Mouse (Mus musculus) hindbrain, embryonic 12.5 days (tissue): ENCODE measurements around the gene Rpl10a. TPM values are rescaled to one million over a fixed set of nuclear protein-coding genes. Genes with fewer than 3 reads are reported as not detected.

ENCODE experiments used
- ATAC-seq: fragments of 200-750 bp; cut with Nextera tagmentation; 2 replicates; pipeline ENCODE4 v1.8.0; 2017; ENCODE audit warnings: moderate TSS enrichment; ENCODE audit not compliant: low FRiP score
- H3K27ac ChIP-seq: fragments of 300-500 bp; sonication (generic); 2 replicates; pipeline ENCODE4 v1.5.1; 2016; ENCODE audit warnings: mild to moderate bottlenecking
- H3K27me3 ChIP-seq: fragments of 300-500 bp; sonication (generic); 2 replicates; pipeline ENCODE4 v1.6.1; 2016; ENCODE audit warnings: mild to moderate bottlenecking
- H3K36me3 ChIP-seq: fragments of 300-500 bp; sonication (generic); 2 replicates; pipeline ENCODE4 v1.6.1; 2016; ENCODE audit warnings: mild to moderate bottlenecking
- H3K4me1 ChIP-seq: fragments of 300-500 bp; sonication (generic); 2 replicates; pipeline ENCODE4 v1.6.1; 2016
- H3K4me2 ChIP-seq: fragments of 300-500 bp; sonication (generic); replicated peaks from 2 replicates; pipeline ENCODE4 v1.6.1; 2016; ENCODE audit warnings: mild to moderate bottlenecking
- H3K4me3 ChIP-seq: fragments of 300-500 bp; sonication (generic); 2 replicates; pipeline ENCODE4 v1.5.1; 2016; ENCODE audit warnings: mild to moderate bottlenecking
- H3K9ac ChIP-seq: fragments of 300-500 bp; sonication (generic); 2 replicates; pipeline ENCODE4 v1.6.1; 2016; ENCODE audit warnings: mild to moderate bottlenecking, moderate library complexity
- H3K9me3 ChIP-seq: fragments of 300-500 bp; sonication (generic); replicated peaks from 2 replicates; pipeline ENCODE4 v1.6.1; 2016; ENCODE audit warnings: mild to moderate bottlenecking
- WGBS: fragments of 180-500 bp; shearing (Covaris S2); methylation state at CpG from one replicate; pipeline ENCODE4 v1.1.7; 2016; 5-methylcytosine and 5-hydroxymethylcytosine counted together
- polyA plus RNA-seq: library from polyadenylated mRNA; unstranded; fragments of >200 nt; fragmentation: Nextera tagmentation; extraction: Ambion mirVana; gene quantifications from 2 replicates; pipeline ENCODE4 v1.2.1, GENCODE M21; 2016

Rpl10a gene
- polyA plus RNA-seq, 1 experiment from 2014 or later: 354 TPM

DNA sequence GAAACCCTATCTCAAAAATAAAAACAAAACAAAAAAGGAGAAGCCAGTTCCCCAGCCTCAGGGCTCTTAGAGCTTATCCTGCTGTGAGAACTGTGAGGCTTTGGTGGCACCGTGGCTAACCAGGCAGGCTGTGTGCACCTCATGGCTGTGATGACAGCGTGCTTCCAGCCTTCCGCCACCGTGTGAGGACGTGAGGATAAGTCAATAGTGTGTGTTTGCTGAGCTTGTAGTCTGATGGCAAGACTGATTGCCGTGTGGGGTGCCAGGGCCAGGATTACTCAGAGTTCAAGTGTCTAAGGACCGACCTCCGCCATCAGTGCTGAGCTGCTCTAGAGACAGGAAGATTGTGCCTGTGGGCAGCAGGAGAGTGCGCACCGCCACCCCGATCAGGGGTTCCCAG lies 37.6 kb upstream of the Rpl10a start:
- Histone ChIP-seq H3K27ac (no peak overlapping the region), H3K27me3 (no peaks in the 10 kb centered on the region), H3K4me1 (peaks cover 33% of the 10 kb centered on the region), H3K4me2 (no peak overlapping the region), H3K9ac (no peak overlapping the region), H3K36me3 (0 out of 2 replicates have a peak, but pooled peaks cover 5% of the 10 kb centered on the region), H3K9me3 (no peaks in the 10 kb centered on the region), H3K4me3 (no peak overlapping the region)
- WGBS: 84% methylated on average over 11 of the region's 11 CpGs
- no peak for ATAC-seq

DNA sequence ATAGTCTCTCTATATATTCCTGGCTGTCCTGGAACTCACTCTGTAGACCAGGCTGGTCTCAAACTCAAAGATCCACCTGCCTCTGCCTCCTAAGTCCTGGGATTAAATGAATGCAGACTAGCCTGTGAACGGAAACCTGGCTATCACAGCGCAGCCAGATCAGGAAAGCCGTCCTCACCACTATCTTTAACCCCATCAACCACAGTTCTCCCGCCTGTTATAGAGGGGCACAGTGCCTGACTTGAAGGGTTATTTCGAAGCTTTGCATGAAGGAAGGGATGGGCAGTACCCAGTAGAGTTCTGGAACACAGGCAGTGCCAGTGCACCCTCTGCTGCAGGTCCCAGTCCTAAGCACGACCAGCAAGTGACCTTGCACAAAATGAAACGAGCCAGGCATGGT lies 36.9 kb upstream of the Rpl10a start:
- WGBS: 86% methylated on average over 7 of the region's 7 CpGs
- 0 out of 2 replicates have a peak, but pooled peaks cover 5% of the 10 kb centered on the region for H3K36me3 ChIP-seq
- ATAC-seq: no peak

DNA sequence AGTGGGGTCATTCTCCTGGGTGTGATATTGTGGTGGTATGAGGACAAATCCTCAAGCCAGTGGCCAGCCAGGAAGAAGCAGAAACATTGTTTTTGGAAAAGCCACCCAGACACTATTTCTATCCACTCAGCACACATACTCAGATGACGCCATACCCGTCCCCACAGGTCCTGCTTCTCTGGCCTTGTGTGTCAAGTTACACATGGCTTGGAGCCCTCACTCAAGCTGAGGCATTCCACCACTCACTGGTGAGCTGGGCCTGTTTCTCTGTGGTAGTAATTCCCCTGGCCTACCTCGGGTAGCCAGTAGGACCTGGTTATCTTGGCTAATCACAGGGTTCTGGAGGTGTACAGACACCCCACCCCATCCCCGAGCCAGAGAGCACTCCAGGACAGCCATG lies 34.6 kb upstream of the Rpl10a start:
- WGBS: 77% methylated on average over 4 of the region's 4 CpGs
- ATAC-seq: no peak
- H3K9ac ChIP-seq: peak overlapping the region; percentile 13; the same call in 1 of the 2 replicates
- H3K27ac ChIP-seq: peak overlapping the region; percentile 44; the same call in 1 of the 2 replicates
- no peaks in the 10 kb centered on the region for H3K27me3 ChIP-seq
- 0 out of 2 replicates have a peak, but pooled peaks cover 5% of the 10 kb centered on the region for H3K36me3 ChIP-seq
- no peak overlapping the region for H3K4me3 ChIP-seq
- no peaks in the 10 kb centered on the region for H3K9me3 ChIP-seq
- peaks cover 22% of the 10 kb centered on the region for H3K4me1 ChIP-seq
- no peak overlapping the region for H3K4me2 ChIP-seq

More for the DNA sequence above, 36.9 kb upstream of the Rpl10a start:
- peaks cover 27% of the 10 kb centered on the region for H3K4me1 ChIP-seq
- no peak overlapping the region for H3K9ac ChIP-seq
- no peaks in the 10 kb centered on the region for H3K27me3 ChIP-seq
- H3K27ac ChIP-seq: no peak overlapping the region
- H3K4me3 ChIP-seq: no peak overlapping the region
- H3K9me3 ChIP-seq: no peaks in the 10 kb centered on the region
- H3K4me2 ChIP-seq: no peak overlapping the region

DNA sequence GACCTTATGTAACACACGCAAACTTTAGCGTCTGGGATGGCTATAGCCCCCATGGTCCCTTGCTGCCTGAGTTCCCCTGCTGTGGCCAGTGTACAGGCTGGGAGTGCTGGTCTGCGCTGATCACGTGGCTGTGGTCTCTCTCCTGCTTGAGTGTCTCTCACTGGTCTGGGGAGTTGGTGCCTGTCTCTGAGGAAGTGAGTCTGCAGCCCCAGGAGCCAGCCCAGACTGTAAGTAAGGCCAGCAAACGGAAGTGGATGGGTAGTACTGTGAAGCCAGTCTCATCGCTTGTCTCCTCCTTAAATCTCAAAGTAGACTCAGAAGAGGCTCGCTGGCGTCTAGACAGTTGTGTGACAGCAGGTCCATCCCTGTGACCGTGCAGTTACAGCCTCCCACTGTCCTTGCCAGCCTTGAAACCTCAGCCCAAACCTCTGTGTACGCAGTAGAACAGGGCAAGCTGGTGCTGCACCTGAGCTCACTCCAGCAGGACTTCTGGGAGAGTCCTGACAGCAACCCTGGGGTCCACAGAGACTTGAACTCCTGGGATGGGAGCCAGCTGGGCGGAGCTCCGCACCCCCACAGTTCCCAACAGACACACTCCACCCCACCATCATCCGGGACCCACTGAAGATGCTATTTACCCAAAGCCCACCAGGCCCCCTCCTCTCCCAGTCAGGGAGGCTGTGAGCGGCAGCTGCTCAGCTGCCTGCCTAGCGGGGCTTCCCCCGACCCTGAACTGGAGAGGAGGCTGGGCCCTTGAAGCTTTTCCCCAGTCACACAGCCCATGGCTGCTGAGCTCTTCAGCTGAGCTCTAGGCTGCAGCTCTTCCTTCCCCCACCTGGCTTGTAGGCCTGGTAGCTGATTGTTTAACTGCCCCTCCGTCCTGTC lies 33.6 kb upstream of the Rpl10a start:
- Histone ChIP-seq H3K4me2 (no peak overlapping the region), H3K4me3 (no peak overlapping the region), H3K4me1 (peaks cover 31% of the 10 kb centered on the region), H3K27ac (peak overlapping the region; percentile 66), H3K9me3 (no peaks in the 10 kb centered on the region), H3K27me3 (no peaks in the 10 kb centered on the region), H3K36me3 (0 out of 2 replicates have a peak, but pooled peaks cover 5% of the 10 kb centered on the region), H3K9ac (0 out of 2 replicates have a peak overlapping the region, but pooled peaks have one; percentile 13)
- WGBS: 70% methylated on average over 17 of the region's 17 CpGs
- peak; percentile 63 for ATAC-seq

DNA sequence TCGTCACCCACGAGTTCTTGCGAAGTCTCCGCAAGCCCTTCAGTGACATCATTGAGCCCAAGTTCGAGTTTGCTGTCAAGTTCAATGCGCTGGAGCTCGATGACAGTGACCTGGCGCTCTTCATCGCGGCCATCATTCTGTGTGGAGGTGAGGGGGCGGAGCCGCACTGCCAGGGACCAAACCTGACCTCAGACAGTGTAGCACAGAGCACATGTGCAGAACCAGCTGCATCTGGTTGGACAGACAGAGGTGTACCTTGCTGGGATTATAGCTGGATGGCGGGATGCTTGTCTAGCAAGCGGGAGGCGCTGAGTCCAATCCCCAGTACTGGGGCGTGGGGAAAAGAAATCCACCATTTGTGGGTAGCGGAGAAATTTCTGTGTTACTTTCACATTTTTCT lies 29.4 kb upstream of the Rpl10a start:
- Histone ChIP-seq H3K4me2 (no peak overlapping the region), H3K4me1 (peaks cover 36% of the 10 kb centered on the region), H3K9ac (no peak overlapping the region), H3K27me3 (no peaks in the 10 kb centered on the region), H3K4me3 (no peak overlapping the region), H3K27ac (no peak overlapping the region), H3K9me3 (no peaks in the 10 kb centered on the region), H3K36me3 (no peaks in the 10 kb centered on the region)
- 96% methylated on average over 17 of the region's 17 CpGs for WGBS
- ATAC-seq: no peak

DNA sequence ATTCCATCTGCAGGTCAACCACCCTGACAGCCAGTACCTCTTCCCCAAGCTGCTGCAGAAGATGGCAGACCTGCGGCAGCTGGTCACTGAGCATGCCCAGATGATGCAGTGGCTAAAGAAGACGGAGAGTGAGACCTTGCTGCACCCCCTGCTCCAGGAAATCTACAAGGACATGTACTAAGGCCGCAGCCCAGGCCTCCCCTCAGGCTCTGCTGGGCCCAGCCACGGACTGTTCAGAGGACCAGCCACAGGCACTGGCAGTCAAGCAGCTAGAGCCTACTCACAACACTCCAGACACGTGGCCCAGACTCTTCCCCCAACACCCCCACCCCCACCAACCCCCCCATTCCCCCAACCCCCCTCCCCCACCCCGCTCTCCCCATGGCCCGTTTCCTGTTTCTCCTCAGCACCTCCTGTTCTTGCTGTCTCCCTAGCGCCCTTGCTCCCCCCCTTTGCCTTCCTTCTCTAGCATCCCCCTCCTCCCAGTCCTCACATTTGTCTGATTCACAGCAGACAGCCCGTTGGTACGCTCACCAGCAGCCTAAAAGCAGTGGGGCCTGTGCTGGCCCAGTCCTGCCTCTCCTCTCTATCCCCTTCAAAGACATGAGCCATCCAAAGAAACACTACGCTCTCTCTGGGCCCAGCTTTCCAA lies 28.5 kb upstream of the Rpl10a start:
- no peaks in the 10 kb centered on the region for H3K9me3 ChIP-seq
- peak overlapping the region; percentile 45 for H3K9ac ChIP-seq
- WGBS: 34% methylated on average over 10 of the region's 11 CpGs
- peaks cover 26% of the 10 kb centered on the region for H3K4me1 ChIP-seq
- H3K4me2 ChIP-seq: no peak overlapping the region
- no peak for ATAC-seq
- H3K4me3 ChIP-seq: no peak overlapping the region
- H3K27me3 ChIP-seq: no peaks in the 10 kb centered on the region
- no peaks in the 10 kb centered on the region for H3K36me3 ChIP-seq
- H3K27ac ChIP-seq: peak overlapping the region; percentile 35

DNA sequence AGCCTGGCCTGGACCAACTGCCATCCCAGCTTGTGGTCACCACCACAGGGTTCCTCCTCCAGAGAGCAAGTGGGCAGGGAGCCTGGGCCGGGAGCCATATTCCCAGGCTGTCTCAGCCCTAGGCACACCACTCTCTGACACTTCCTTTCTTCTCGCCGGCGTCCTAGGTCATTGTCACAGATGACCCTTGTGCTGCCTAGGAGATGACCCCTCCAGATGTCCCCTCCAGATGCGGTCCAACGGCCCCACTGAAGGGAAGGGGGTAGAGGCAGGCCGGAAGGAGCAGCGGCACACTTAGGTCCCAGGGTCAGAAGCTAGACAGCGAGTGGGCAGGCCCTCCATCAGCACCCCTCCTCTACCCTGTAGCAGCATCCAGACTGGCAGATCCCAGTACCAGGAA lies 27.9 kb upstream of the Rpl10a start:
- Histone ChIP-seq H3K4me1 (peaks cover 21% of the 10 kb centered on the region), H3K27me3 (no peaks in the 10 kb centered on the region), H3K36me3 (no peaks in the 10 kb centered on the region), H3K9ac (no peak overlapping the region), H3K4me2 (no peak overlapping the region), H3K9me3 (no peaks in the 10 kb centered on the region), H3K4me3 (no peak overlapping the region), H3K27ac (0 out of 2 replicates have a peak overlapping the region, but pooled peaks have one; percentile 35)
- 17% methylated on average over 9 of the region's 9 CpGs for WGBS
- no peak for ATAC-seq

DNA sequence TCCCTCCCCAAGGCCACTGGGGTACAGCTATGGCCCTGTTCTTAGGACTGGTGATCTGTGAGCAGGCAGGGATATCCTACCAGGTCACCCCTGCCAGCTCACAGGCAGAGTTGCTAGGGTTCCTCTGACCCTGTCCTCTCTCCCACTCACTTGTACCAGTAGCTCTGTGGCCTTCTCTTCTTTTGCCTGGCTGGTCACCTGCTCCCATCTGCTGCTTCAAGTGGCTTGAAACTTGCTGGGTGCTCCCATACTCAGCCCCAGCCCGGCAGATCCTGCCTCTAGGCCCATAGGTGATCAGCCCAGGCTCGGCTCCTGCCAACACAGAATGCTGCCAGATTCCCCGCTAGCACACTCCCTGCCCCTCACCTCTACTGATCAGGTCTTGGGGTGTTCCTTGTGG lies 27.4 kb upstream of the Rpl10a start:
- H3K27ac ChIP-seq: no peak overlapping the region
- WGBS: 71% methylated on average over 3 of the region's 3 CpGs
- H3K9me3 ChIP-seq: no peaks in the 10 kb centered on the region
- H3K4me3 ChIP-seq: no peak overlapping the region
- H3K4me2 ChIP-seq: no peak overlapping the region
- H3K4me1 ChIP-seq: peaks cover 19% of the 10 kb centered on the region
- no peak for ATAC-seq
- no peaks in the 10 kb centered on the region for H3K36me3 ChIP-seq
- H3K9ac ChIP-seq: no peak overlapping the region
- no peaks in the 10 kb centered on the region for H3K27me3 ChIP-seq

DNA sequence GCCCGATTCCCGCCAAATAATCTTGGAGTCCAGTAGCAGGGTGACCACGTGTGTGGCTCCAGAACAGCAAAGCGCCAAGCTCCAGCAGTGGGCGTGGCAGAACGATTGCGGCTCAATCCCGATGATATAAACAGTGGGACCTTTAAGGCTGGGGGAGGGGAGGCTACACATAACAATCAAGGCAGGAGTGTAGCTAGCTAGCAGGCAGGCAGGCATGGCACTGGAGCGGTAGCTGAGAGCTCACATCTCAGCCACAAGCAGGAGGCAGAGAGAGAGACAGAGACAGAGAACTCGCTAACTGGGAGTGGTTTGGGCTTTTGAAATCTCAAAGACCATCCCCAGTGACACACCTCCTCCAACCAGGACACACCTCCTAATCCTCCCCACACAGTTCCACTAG lies 23.1 kb upstream of the Rpl10a start:
- Histone ChIP-seq H3K27me3 (no peaks in the 10 kb centered on the region), H3K4me2 (no peak overlapping the region), H3K4me3 (no peak overlapping the region), H3K4me1 (peaks cover 11% of the 10 kb centered on the region), H3K9ac (no peak overlapping the region), H3K27ac (no peak overlapping the region), H3K36me3 (no peaks in the 10 kb centered on the region), H3K9me3 (no peaks in the 10 kb centered on the region)
- ATAC-seq: no peak
- WGBS: 52% methylated on average over 10 of the region's 10 CpGs

DNA sequence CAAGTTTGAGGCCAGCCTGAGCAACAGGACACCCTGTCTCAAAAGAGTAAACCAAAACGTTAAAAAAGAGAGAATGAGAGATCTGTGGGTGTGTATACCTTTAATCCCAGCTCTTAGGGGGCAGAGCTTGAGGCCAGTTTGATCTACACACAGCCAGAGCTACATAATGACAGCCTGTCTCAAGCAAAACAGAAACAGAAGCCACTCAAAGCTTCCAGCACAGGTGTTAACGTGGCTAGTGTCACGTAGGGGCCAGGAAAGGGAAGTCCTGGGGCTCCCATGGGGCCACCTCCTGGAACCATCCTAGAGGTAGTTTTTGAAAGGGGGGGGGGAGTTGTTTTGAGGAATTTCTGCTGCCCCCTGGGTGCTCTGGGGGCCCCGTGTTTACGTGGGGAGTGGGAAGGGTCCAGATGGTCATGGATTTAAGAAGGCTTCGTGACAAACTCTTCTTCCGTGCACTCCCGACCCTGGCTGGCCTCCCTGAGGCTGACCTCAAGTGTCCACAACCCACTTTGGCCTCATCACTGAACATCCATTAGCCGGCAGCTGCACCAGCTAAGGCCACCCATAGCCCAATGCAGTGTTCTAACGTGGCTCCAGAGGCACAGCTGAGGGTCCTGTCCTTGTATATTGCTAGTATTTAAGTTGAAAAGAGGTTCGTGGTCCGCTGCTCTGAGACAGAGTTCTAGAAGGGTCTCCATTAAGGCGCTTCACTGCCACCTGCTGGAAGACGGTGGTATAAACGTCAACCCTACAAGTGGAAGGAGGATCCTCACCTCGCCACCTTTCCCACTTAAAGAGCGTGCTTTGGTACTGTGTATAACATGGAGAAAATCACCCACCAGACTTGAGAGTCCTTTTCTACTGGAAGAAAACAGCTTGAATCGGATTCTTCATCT lies 19.7 kb upstream of the Rpl10a start:
- Histone ChIP-seq H3K4me2 (peak overlapping the region; percentile 19; the same call in 1 of the 2 replicates), H3K27me3 (no peaks in the 10 kb centered on the region), H3K4me1 (peaks cover 8% of the 10 kb centered on the region), H3K9me3 (no peaks in the 10 kb centered on the region), H3K36me3 (no peaks in the 10 kb centered on the region), H3K4me3 (no peak overlapping the region), H3K27ac (no peak overlapping the region), H3K9ac (no peak overlapping the region)
- WGBS: 13% methylated on average over 18 of the region's 18 CpGs
- ATAC-seq: no peak

DNA sequence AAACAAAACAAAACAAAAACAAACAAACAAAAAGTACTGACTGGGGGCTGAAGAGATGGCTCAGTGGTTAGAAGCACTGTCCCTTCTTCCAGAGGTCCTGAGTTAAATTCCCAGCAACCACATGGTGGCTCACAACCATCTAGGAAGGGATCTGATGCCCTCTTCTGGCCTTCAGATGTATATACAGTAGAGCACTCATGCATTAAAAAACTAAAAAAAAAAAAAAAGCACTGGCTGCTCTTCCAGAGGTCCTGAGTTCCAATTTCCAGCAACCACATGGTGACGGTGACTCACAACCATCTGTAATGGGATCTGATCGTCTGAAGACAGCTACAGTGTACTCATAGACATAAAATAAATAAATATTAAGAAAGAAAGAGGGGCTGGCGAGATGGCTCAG lies 17.4 kb upstream of the Rpl10a start:
- Histone ChIP-seq H3K27me3 (no peaks in the 10 kb centered on the region), H3K4me2 (no peak overlapping the region), H3K9ac (no peak overlapping the region), H3K36me3 (peaks cover 4% of the 10 kb centered on the region), H3K9me3 (no peaks in the 10 kb centered on the region), H3K4me3 (no peak overlapping the region), H3K4me1 (peaks cover 27% of the 10 kb centered on the region), H3K27ac (no peak overlapping the region)
- WGBS: 83% methylated on average over 3 of the region's 3 CpGs
- no peak for ATAC-seq
